Mouse (Mus musculus) bone marrow, adult 2 months (tissue): ENCODE measurements around the gene Creb3l4. TPM values are rescaled to one million over a fixed set of nuclear protein-coding genes. Genes with fewer than 3 reads are reported as not detected.

ENCODE experiments used
- H3K27ac ChIP-seq: fragments of 200-500 bp; 2 replicates; pipeline ENCODE4 v1.5.1; 2012; ENCODE audit warnings: low read depth, mild to moderate bottlenecking, control low read depth, inconsistent platforms, low read length; ENCODE audit not compliant: control insufficient read depth, poor library complexity, insufficient read depth
- H3K4me1 ChIP-seq: fragments of 200-500 bp; 2 replicates; pipeline ENCODE4 v1.6.1; 2011; ENCODE audit warnings: low read length; ENCODE audit not compliant: control insufficient read depth, insufficient read depth
- H3K4me3 ChIP-seq: fragments of 200-500 bp; replicated peaks from 2 replicates; pipeline ENCODE3; 2011; ENCODE audit warnings: mild to moderate bottlenecking, low read depth, low read length, control low read depth; ENCODE audit not compliant: control insufficient read depth
- CTCF ChIP-seq: fragments of 200-500 bp; IDR thresholded peaks from 2 replicates; pipeline ENCODE4 v1.5.1; 2011; ENCODE audit warnings: low read length, control low read depth; ENCODE audit not compliant: control insufficient read depth, insufficient read depth
- POLR2A ChIP-seq: fragments of 200-500 bp; IDR thresholded peaks from 2 replicates; pipeline ENCODE4 v1.6.1; 2011; ENCODE audit warnings: low read depth, mild to moderate bottlenecking, control low read depth, low read length, borderline replicate concordance; ENCODE audit not compliant: control insufficient read depth
- WGBS: fragments of 180-500 bp; shearing (Covaris S2); methylation state at CpG from one replicate; pipeline ENCODE4 v1.1.7; 2018; 5-methylcytosine and 5-hydroxymethylcytosine counted together
- polyA plus RNA-seq: library from polyadenylated mRNA; stranded (reverse); fragments of >200 nt; gene quantifications from 2 replicates; pipeline ENCODE4 v1.2.4, GENCODE M21; 2011; ENCODE audit warnings: low replicate concordance; ENCODE audit not compliant: missing spikeins, insufficient read depth, insufficient read length

Gene Creb3l4
- polyA plus RNA-seq, 1 experiment = not detected

DNA sequence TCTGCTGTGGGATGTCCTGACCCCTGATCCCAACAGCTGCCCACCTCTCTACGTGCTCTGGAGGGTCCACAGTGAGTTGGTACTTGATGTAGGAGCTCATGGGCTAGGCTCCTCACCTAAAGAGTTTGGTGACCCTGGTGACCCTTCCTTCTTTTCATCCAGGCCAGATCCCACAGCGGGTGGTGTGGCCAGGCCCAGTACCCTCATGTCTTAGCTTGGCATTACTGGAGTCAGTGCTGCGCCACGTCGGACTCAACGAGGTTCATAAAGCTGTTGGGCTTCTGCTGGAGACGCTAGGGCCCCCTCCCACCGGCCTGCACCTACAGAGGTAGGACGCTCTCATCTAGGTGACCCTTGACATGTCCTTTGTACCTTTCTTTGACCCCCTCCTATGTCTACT, 35.9 kb upstream of the Creb3l4 start:
- H3K4me1 ChIP-seq = no peaks in the 10 kb centered on the region
- 91% methylated on average over 9 of the region's 9 CpGs for WGBS
- H3K27ac ChIP-seq = no peak overlapping the region
- H3K4me3 ChIP-seq = no peak overlapping the region
- no peak for TF ChIP-seq POLR2A
- no peak for TF ChIP-seq CTCF

DNA sequence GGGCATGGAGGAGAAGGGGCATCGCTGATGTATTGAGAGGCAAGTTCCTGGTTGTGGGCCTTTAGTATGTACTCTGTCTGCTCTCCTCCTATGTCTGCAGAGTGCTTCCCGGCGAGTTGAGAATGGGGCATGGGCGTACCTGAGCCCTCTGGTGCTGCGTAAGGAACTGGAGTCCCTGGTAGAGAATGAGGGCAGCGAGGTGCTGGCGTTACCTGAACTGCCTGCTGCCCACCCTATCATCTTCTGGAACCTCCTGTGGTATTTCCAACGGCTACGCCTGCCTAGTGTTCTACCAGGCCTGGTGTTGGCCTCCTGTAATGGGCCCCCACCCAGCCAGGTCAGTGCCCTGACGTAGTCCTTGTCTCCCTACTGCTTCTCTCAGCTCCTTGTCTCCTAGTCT, 34.9 kb upstream of the Creb3l4 start:
- Histone ChIP-seq H3K4me1 (no peaks in the 10 kb centered on the region), H3K4me3 (no peak overlapping the region), H3K27ac (no peak overlapping the region)
- TF ChIP-seq POLR2A (no peak), CTCF (no peak)
- WGBS = 86% methylated on average over 10 of the region's 10 CpGs

DNA sequence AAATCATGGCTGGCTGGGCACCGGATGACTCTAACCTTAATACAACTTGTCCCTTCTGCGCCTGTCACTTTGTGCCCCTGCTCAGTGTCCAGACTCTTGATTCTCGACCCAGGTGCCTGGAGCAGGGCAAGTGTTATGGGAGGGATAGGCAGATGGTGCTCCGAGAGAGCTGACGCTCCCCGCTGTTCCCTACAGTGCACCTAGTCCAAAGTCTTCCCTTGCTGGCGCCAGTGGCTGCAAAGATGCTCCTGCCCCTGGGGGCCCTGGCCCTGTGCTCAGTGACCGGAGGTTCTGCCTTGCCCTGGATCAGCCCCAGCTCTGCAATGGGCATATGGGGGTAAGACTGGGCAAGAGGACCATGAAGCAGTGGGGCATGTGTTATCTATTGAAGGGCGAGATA, 34.5 kb upstream of the Creb3l4 start:
- no peak overlapping the region for H3K4me3 ChIP-seq
- H3K4me1 ChIP-seq = no peaks in the 10 kb centered on the region
- no peak for TF ChIP-seq CTCF
- TF ChIP-seq POLR2A = no peak
- H3K27ac ChIP-seq = no peak overlapping the region
- 88% methylated on average over 9 of the region's 9 CpGs for WGBS

DNA sequence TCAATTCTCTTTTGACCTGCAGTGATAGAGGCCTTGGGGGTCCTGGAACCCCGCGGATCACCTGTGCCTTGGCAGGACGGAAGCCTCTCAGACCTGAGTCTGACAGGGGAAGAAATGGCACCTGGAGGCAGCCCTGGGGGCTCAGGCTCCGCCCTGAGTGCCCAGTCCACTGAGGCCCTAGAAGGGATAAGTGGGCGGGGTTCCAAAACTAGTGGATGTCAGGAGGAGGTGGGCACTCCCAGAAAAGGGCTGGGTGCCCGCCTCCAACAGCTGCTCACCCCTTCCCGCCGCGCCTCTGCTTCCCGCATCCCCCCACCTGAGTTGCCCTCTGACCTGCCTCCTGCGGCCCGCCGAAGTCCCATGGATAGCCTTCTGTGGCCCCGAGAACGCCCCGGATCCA, 33.5 kb upstream of the Creb3l4 start:
- no peaks in the 10 kb centered on the region for H3K4me1 ChIP-seq
- no peak overlapping the region for H3K27ac ChIP-seq
- TF ChIP-seq CTCF (no peak), POLR2A (no peak)
- WGBS = 86% methylated on average over 16 of the region's 16 CpGs
- H3K4me3 ChIP-seq = no peak overlapping the region

DNA sequence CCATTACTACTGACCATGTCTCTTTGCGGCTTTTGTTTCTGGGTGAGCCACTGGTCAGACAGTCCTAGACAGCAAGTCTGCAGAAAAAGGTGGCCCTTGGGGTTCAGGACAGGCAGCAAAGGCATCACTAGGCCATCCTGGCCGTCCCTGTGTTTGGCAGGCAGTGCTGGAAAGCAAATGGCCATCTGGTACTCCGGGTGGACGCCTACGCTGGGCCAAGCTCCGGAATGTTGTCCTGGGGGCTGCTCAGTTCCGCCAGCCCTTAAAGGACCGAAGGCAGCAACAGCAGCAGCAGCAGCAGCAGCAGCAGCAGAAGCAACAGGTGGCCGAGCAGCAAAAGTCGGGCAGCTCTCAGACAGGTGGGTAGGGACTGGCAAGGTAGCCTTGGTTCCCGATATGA, 32.0 kb upstream of the Creb3l4 start:
- 91% methylated on average over 11 of the region's 11 CpGs for WGBS
- Histone ChIP-seq H3K27ac (no peak overlapping the region), H3K4me3 (no peak overlapping the region), H3K4me1 (no peaks in the 10 kb centered on the region)
- TF ChIP-seq CTCF (no peak), POLR2A (no peak)

DNA sequence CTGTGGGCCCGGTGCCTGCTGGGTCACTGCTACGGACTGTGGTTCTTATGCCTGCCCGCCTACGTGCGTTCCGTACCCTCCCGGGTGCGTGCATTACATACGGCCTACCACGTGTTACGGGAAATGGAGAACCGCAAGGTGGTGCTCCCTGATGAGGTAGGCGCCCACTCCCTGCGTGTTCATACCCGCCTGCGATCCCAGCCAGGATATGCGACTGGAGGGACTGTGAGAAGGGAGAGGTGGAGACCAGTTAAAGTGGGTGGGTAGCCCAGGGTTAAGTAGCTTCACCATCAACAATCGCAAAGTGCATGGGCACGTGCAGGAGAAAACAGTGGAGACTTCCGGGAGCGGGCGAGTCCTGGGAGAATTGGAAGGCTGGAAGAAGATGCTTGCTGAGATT, 30.5 kb upstream of the Creb3l4 start:
- WGBS = 96% methylated on average over 22 of the region's 22 CpGs
- no peak overlapping the region for H3K4me3 ChIP-seq
- no peak overlapping the region for H3K27ac ChIP-seq
- no peak for TF ChIP-seq POLR2A
- TF ChIP-seq CTCF = no peak
- no peaks in the 10 kb centered on the region for H3K4me1 ChIP-seq

DNA sequence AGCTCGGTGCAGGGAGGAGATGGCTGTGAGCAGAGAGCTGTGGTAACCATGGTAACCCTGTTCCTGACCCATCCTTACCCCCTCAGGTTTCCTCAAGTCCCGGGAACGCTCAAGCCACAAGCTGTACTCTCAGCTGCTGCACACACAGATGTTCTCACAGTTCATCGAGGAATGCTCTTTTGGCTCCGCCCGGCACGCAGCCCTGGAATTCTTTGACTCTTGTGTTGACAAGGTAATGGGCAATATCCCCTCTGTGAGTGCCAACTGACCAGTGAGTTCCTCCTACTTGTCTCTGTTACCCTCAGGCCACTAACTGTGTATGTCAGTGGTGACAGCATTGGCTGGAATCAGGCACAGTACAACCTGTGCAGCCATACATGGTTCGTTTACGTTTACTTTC, 28.9 kb upstream of the Creb3l4 start:
- Histone ChIP-seq H3K4me1 (no peaks in the 10 kb centered on the region; the same call in 1 of the 2 replicates), H3K4me3 (no peak overlapping the region), H3K27ac (no peak overlapping the region)
- WGBS = 92% methylated on average over 9 of the region's 9 CpGs
- TF ChIP-seq POLR2A (no peak), CTCF (no peak)

DNA sequence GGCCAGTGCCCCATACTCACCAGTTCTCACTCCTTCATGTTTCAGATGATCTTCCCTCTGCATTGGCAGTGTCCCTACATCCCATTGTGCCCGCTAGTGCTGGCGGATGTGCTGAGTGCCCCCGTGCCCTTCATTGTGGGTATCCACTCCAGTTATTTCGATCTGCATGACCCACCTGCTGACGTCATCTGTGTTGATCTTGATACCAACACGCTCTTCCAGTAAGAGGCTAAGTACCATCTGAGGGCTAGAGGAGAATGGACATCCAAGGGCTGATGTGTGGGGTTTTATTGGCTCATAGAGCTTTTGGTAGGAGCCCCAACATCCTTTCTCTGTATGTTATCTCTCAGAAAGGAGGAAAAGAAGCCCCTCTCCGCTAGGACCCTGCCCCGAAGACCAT, 27.5 kb upstream of the Creb3l4 start:
- H3K27ac ChIP-seq = no peak overlapping the region
- 87% methylated on average over 8 of the region's 8 CpGs for WGBS
- no peaks in the 10 kb centered on the region; the same call in 1 of the 2 replicates for H3K4me1 ChIP-seq
- H3K4me3 ChIP-seq = no peak overlapping the region
- no peak for TF ChIP-seq CTCF
- TF ChIP-seq POLR2A = no peak

DNA sequence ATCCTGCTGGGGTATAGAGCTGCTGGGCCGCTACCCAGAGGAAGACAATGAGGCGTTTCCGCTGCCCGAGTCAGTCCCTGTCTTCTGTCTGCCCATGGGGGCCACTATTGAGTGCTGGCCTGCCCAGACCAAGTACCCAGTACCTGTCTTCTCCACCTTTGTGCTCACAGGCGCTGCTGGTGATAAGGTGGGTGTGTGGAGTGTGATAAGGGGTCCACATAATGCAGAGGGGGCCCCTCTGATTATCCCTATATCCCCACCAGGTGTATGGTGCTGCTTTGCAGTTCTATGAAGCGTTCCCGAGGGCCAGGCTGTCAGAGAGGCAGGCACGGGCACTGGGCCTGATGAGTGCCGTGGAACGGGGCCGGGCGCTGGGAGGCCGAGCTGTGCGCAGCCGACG, 25.7 kb upstream of the Creb3l4 start:
- no peak overlapping the region for H3K27ac ChIP-seq
- WGBS = 91% methylated on average over 16 of the region's 16 CpGs
- no peak overlapping the region for H3K4me3 ChIP-seq
- TF ChIP-seq POLR2A = no peak
- TF ChIP-seq CTCF = no peak
- peaks cover 3% of the 10 kb centered on the region; the same call in 1 of the 2 replicates for H3K4me1 ChIP-seq
